Mouse (Mus musculus): ENCODE results near the gene Nsmf.

DNA sequence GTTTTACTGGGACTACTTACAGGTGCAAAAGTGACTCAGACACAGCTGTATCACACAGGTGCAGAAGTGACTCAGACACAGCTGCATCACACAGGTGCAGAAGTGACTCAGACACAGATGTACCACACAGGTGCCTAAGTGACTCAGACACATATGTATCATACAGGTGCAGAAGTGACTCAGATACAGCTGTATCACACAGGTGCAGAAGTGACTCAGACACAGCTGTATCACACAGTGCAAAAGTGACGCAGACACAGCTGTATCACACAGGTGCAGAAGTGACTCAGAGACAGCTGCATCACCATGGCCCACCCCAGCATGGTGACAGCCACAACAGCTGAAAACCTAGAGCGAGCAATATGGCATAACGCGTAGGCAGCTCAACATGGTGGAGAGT, 19.2 kb upstream of the Nsmf start:
- TF ChIP-seq CTCF (conservative IDR thresholded peaks at IDR 0.05; ENCODE audit: low read length) (no peak), POU5F1 (IDR thresholded peaks at IDR 0.05; ENCODE audit: borderline replicate concordance, low read length) (no peak), NANOG (IDR thresholded peaks at IDR 0.05; ENCODE audit: borderline replicate concordance, low read length) (no peak)

Measured in E14TG2a.4 (cell line).